Mouse (Mus musculus) adrenal gland, postnatal 36 days (tissue): ENCODE measurements around the gene Pias4. TPM values are rescaled to one million over a fixed set of nuclear protein-coding genes. Genes with fewer than 3 reads are reported as not detected.
A peak's percentile ranks its signal among the peaks of the same experiment; 100 is the strongest.
"Not testable (repeated sequence)": the region's sequence is repeated elsewhere in the genome, so short reads cannot be mapped to it uniquely, and the experiment has no call there.

Experiments used
- DNase-seq, 2 experiments: peaks; one replicate each; pipeline ENCODE4 v3.0.0; 2021; ENCODE audit warnings: mixed read lengths in 1 of 2
- long read RNA-seq, 2 experiments: library from polyadenylated mRNA; stranded (forward); transcript quantifications; one replicate each; pipeline ENCODE4 v2.0.0; 2021; ENCODE audit warnings: borderline sequencing depth in 2 of 2
- total RNA-seq, 2 experiments: library from RNA; stranded (reverse); gene quantifications; 2 replicates each; pipeline ENCODE4 v1.2.3; 2021

Pias4 gene
- total RNA-seq = 10 to 100 TPM; 26.7 to 28.2 TPM
- long read RNA-seq, experiment 1, transcript Pias4-201 (11 exons, 2,571 nt) = major isoform, 35 of 53 reads
- long read RNA-seq, experiment 1, partial matches to known transcripts = 8 of 53 reads
- long read RNA-seq, experiment 1, other reads (novel, unspliced or antisense) = 8 of 53 reads
- long read RNA-seq, experiment 2, transcript Pias4-201 (11 exons, 2,571 nt) = major isoform, 12 of 15 reads
- long read RNA-seq, experiment 2, partial matches to known transcripts = 1 of 15 reads
- long read RNA-seq, experiment 2, other reads (novel, unspliced or antisense) = 1 of 15 reads

- peak; percentile 99 to 100 for DNase-seq
These were observed at the start of gene Pias4 for GRCm38 (mm10) chr10:81167200-81168086. Gene Pias4 (minus strand): TSS chr10:81167923.

GRCm38 (mm10) chr10:81217267-81217666, 49.5 kb upstream of the Pias4 start:
- DNase-seq = not testable (repeated sequence)

GRCm38 (mm10) chr10:81216810-81217209, 49.1 kb upstream of the Pias4 start:
- DNase-seq = no peak

GRCm38 (mm10) chr10:81216260-81216659, 48.5 kb upstream of the Pias4 start:
- DNase-seq = no peak

- no peak for DNase-seq
These were observed 42.4 kb upstream of the Pias4 start for GRCm38 (mm10) chr10:81210154-81210553.

- DNase-seq = no peak
These were observed 36.4 kb upstream of the Pias4 start for GRCm38 (mm10) chr10:81204137-81204536.

GRCm38 (mm10) chr10:81202978-81203720, 35.4 kb upstream of the Pias4 start:
- DNase-seq = no peak

GRCm38 (mm10) chr10:81201807-81202758, 34.4 kb upstream of the Pias4 start, which contains the start of gene Nmrk2:
Gene Nmrk2 (minus strand): TSS chr10:81202051.
- DNase-seq = no peak

- no peak for DNase-seq
These were observed 33.0 kb upstream of the Pias4 start for GRCm38 (mm10) chr10:81200605-81201287.

- DNase-seq = no peak
These were observed 32.4 kb upstream of the Pias4 start for GRCm38 (mm10) chr10:81200141-81200540.

GRCm38 (mm10) chr10:81198990-81199389, 31.3 kb upstream of the Pias4 start:
- no peak for DNase-seq

- DNase-seq = peak; percentile 25 to 40
These were observed 30.5 kb upstream of the Pias4 start for GRCm38 (mm10) chr10:81198230-81198629.

GRCm38 (mm10) chr10:81197305-81197704, 29.6 kb upstream of the Pias4 start:
- DNase-seq = no peak

GRCm38 (mm10) chr10:81196470-81197065, 28.8 kb upstream of the Pias4 start:
- no peak for DNase-seq

GRCm38 (mm10) chr10:81195300-81195699, 27.6 kb upstream of the Pias4 start:
- no peak for DNase-seq

- peak in 1 of 2 experiments; percentile 50 for DNase-seq
These were observed 26.5 kb upstream of the Pias4 start for GRCm38 (mm10) chr10:81193991-81194774.

- DNase-seq = peak in 1 of 2 experiments; percentile 23
These were observed 25.3 kb upstream of the Pias4 start for GRCm38 (mm10) chr10:81192968-81193501.

GRCm38 (mm10) chr10:81192270-81192967, 24.7 kb upstream of the Pias4 start:
- peak; percentile 85 to 91 for DNase-seq
